Mouse (Mus musculus) erythroblast, adult 5-6 weeks (primary cell): ENCODE measurements around the gene Olfr1086. TPM values are rescaled to one million over a fixed set of nuclear protein-coding genes. Genes with fewer than 3 reads are reported as not detected.
"Not testable (repeated sequence)": the region's sequence is repeated elsewhere in the genome, so short reads cannot be mapped to it uniquely, and the experiment has no call there.

Source experiments
- ATAC-seq: replicated peaks from 2 replicates; pipeline ENCODE4 v1.8.0; 2016; ENCODE audit warnings: moderate number of reproducible peaks, mild to moderate bottlenecking, moderate TSS enrichment, inconsistent platforms; ENCODE audit not compliant: poor library complexity, low FRiP score, severe bottlenecking
- total RNA-seq, 2 experiments: library from RNA; stranded (forward) in 1 of 2; stranded (reverse) in 1 of 2; fragments of 150-400 nt in 1 of 2; fragments of 200-764, 138-1000 nt in 1 of 2; gene quantifications; 2 replicates each; pipeline versions ENCODE4 v1.2.3 to v1.2.4; 2015 to 2017; ENCODE audit warnings: low replicate concordance in 2 of 2

Olfr1086 gene
- not detected in 2 replicates for total RNA-seq (2015; ENCODE audit: low replicate concordance)
- not detected in 2 replicates for total RNA-seq (2017; ENCODE audit: low replicate concordance)

DNA sequence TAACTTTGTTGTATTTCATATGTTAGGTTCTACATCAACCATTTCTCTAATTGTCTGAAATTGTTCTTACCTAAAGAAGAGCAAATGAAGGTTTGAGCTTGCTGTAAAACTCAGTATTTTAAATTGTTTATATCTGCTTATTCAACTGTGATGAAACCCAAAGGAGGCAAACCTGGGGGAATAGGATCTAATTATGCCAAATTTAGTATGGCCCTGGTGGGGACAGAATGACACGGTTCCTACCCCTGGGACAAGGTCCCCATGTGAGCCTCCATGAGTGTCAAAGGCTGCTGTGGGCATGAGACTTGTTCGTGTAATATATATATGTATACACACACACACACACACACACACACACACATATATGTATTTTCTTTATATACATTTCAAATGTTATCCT lies at the start of gene Olfr1086:
Olfr1086 (minus strand) TSS at position 101 of the 400 bp plus-strand sequence.
- ATAC-seq = no peak

DNA sequence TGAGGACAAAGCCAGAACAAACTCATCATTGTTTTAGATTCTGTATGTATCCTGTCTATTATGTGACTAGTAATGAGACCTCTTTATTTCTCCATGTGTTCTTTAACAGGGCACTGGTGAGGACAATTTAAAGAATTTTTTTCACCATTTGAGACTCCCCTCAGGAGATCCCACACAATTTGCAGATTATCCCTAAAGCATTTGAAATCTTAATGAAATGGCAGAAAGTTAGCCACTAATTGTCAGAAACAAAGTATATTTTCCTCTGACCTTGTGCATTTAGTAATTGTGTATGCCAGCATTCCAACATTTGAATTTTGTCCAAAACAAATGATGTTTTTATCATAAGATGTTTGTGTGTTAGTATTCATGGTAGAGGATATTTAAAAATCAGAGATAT lies 18.4 kb upstream of the Olfr1086 start, which contains the start of gene Olfr1087:
Olfr1087 (minus strand) TSS at position 101 of the 400 bp plus-strand sequence.
- ATAC-seq = no peak

DNA sequence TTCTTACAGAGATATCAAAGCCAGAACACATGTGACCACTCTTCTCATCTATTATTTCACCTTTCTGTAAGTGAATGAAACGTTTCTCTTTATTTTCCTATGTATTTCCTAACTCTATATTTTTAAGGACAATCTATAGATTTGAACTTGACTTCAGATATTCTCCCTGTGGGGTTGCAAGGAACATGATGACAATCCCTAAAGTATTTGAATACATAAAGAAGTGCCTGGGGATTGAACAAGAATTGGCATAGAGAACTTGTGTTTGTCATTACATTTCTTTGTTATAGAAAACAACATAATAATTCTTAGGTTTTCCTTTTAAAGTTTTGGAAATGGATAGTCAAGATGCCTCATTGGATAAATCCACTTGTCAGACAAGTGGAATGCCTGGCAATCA lies 18.0 kb downstream of the Olfr1086 start, which contains the start of gene Olfr1085:
Olfr1085 (minus strand) TSS at position 101 of the 400 bp plus-strand sequence.
- ATAC-seq = no peak

DNA sequence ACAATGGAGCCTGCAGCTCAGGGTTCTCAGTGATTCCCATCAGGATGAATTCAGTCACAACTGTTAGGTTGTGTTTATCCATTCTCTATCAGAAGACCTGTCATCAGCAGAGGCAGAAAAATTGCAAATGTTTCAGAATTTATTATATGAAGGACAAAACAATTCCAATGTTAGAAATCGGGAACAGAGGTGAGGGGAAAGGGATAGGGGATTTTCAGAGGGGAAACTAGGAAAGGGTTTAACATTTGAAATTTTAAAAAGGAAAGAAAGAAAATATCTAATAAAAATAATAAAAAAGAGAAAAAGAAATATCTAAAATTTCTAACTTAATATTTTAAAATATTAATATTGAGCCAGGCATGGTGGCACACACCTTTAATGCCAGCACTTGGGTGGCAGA lies 40.3 kb downstream of the Olfr1086 start, which contains the start of gene Olfr1084:
Olfr1084 (minus strand) TSS at position 101 of the 400 bp plus-strand sequence.
- not testable (repeated sequence) for ATAC-seq

Other genes starting within 250 kb of the Olfr1086 start
- not detected in 2 replicates for gene Olfr1065, start 229.5 kb downstream of the Olfr1086 start, total RNA-seq (2015; ENCODE audit: low replicate concordance)
- not detected in 2 replicates for gene Olfr1065, start 229.5 kb downstream of the Olfr1086 start, total RNA-seq (2017; ENCODE audit: low replicate concordance)
- gene Olfr1066, start 223.8 kb downstream of the Olfr1086 start, total RNA-seq (2015; ENCODE audit: low replicate concordance) = not detected in 2 replicates
- gene Olfr1066, start 223.8 kb downstream of the Olfr1086 start, total RNA-seq (2017; ENCODE audit: low replicate concordance) = not detected in 2 replicates
- gene Olfr228, start 192.7 kb downstream of the Olfr1086 start, total RNA-seq (2015; ENCODE audit: low replicate concordance) = not detected in 2 replicates
- not detected in 2 replicates for gene Olfr228, start 192.7 kb downstream of the Olfr1086 start, total RNA-seq (2017; ENCODE audit: low replicate concordance)
- gene Olfr1076, start 171.6 kb downstream of the Olfr1086 start, total RNA-seq (2015; ENCODE audit: low replicate concordance) = not detected in 2 replicates
- gene Olfr1076, start 171.6 kb downstream of the Olfr1086 start, total RNA-seq (2017; ENCODE audit: low replicate concordance) = not detected in 2 replicates
- not detected in 2 replicates for gene Olfr1079, start 137.6 kb downstream of the Olfr1086 start, total RNA-seq (2015; ENCODE audit: low replicate concordance)
- not detected in 2 replicates for gene Olfr1079, start 137.6 kb downstream of the Olfr1086 start, total RNA-seq (2017; ENCODE audit: low replicate concordance)
- gene Olfr1080, start 121.9 kb downstream of the Olfr1086 start, total RNA-seq (2015; ENCODE audit: low replicate concordance) = not detected in 2 replicates
- gene Olfr1080, start 121.9 kb downstream of the Olfr1086 start, total RNA-seq (2017; ENCODE audit: low replicate concordance) = not detected in 2 replicates
- gene Olfr1082, start 81.1 kb downstream of the Olfr1086 start, total RNA-seq (2015; ENCODE audit: low replicate concordance) = not detected in 2 replicates
- not detected in 2 replicates for gene Olfr1082, start 81.1 kb downstream of the Olfr1086 start, total RNA-seq (2017; ENCODE audit: low replicate concordance)
- not detected in 2 replicates for gene Olfr1084, start 40.4 kb downstream of the Olfr1086 start, total RNA-seq (2015; ENCODE audit: low replicate concordance)
- gene Olfr1084, start 40.4 kb downstream of the Olfr1086 start, total RNA-seq (2017; ENCODE audit: low replicate concordance) = not detected in 2 replicates
- not detected in 2 replicates for gene Olfr1085, start 18.1 kb downstream of the Olfr1086 start, total RNA-seq (2015; ENCODE audit: low replicate concordance)
- gene Olfr1085, start 18.1 kb downstream of the Olfr1086 start, total RNA-seq (2017; ENCODE audit: low replicate concordance) = not detected in 2 replicates
- gene Olfr1087, start 18.3 kb upstream of the Olfr1086 start, total RNA-seq (2015; ENCODE audit: low replicate concordance) = not detected in 2 replicates
- not detected in 2 replicates for gene Olfr1087, start 18.3 kb upstream of the Olfr1086 start, total RNA-seq (2017; ENCODE audit: low replicate concordance)
- gene Olfr1089, start 53.6 kb upstream of the Olfr1086 start, total RNA-seq (2015; ENCODE audit: low replicate concordance) = not detected in 2 replicates
- gene Olfr1089, start 53.6 kb upstream of the Olfr1086 start, total RNA-seq (2017; ENCODE audit: low replicate concordance) = not detected in 2 replicates
- not detected in 2 replicates for gene Olfr1090, start 78.9 kb upstream of the Olfr1086 start, total RNA-seq (2015; ENCODE audit: low replicate concordance)
- gene Olfr1090, start 78.9 kb upstream of the Olfr1086 start, total RNA-seq (2017; ENCODE audit: low replicate concordance) = not detected in 2 replicates
- gene Olfr1093, start 102.4 kb upstream of the Olfr1086 start, total RNA-seq (2015; ENCODE audit: low replicate concordance) = not detected in 2 replicates
- not detected in 2 replicates for gene Olfr1093, start 102.4 kb upstream of the Olfr1086 start, total RNA-seq (2017; ENCODE audit: low replicate concordance)
- gene Olfr141, start 129.9 kb upstream of the Olfr1086 start, total RNA-seq (2015; ENCODE audit: low replicate concordance) = not detected in 2 replicates
- gene Olfr141, start 129.9 kb upstream of the Olfr1086 start, total RNA-seq (2017; ENCODE audit: low replicate concordance) = not detected in 2 replicates
- not detected in 2 replicates for gene Olfr1094, start 144.6 kb upstream of the Olfr1086 start, total RNA-seq (2015; ENCODE audit: low replicate concordance)
- gene Olfr1094, start 144.6 kb upstream of the Olfr1086 start, total RNA-seq (2017; ENCODE audit: low replicate concordance) = not detected in 2 replicates
- not detected in 2 replicates for gene Olfr1095, start 171.6 kb upstream of the Olfr1086 start, total RNA-seq (2015; ENCODE audit: low replicate concordance)
- not detected in 2 replicates for gene Olfr1095, start 171.6 kb upstream of the Olfr1086 start, total RNA-seq (2017; ENCODE audit: low replicate concordance)
- not detected in 2 replicates for gene Gm13723, start 194.7 kb upstream of the Olfr1086 start, total RNA-seq (2015; ENCODE audit: low replicate concordance)
- not detected in 2 replicates for gene Gm13723, start 194.7 kb upstream of the Olfr1086 start, total RNA-seq (2017; ENCODE audit: low replicate concordance)
- gene Olfr1097, start 212.1 kb upstream of the Olfr1086 start, total RNA-seq (2015; ENCODE audit: low replicate concordance) = not detected in 2 replicates
- gene Olfr1097, start 212.1 kb upstream of the Olfr1086 start, total RNA-seq (2017; ENCODE audit: low replicate concordance) = not detected in 2 replicates
- not detected in 2 replicates for gene Olfr1098, start 244.5 kb upstream of the Olfr1086 start, total RNA-seq (2015; ENCODE audit: low replicate concordance)
- gene Olfr1098, start 244.5 kb upstream of the Olfr1086 start, total RNA-seq (2017; ENCODE audit: low replicate concordance) = not detected in 2 replicates